Mouse (Mus musculus) CH12F3 (cell line): ENCODE measurements around the gene Wdr25.

Experiments used
- in situ Hi-C: fragments of 300-500 bp; cut with MboI; formaldehyde crosslinking; loops from 2 replicates; pipeline ENCODE4 v1.14.3; 2020; ENCODE audit warnings: low sequenced_read_pairs

Gene Wdr25

DNA sequence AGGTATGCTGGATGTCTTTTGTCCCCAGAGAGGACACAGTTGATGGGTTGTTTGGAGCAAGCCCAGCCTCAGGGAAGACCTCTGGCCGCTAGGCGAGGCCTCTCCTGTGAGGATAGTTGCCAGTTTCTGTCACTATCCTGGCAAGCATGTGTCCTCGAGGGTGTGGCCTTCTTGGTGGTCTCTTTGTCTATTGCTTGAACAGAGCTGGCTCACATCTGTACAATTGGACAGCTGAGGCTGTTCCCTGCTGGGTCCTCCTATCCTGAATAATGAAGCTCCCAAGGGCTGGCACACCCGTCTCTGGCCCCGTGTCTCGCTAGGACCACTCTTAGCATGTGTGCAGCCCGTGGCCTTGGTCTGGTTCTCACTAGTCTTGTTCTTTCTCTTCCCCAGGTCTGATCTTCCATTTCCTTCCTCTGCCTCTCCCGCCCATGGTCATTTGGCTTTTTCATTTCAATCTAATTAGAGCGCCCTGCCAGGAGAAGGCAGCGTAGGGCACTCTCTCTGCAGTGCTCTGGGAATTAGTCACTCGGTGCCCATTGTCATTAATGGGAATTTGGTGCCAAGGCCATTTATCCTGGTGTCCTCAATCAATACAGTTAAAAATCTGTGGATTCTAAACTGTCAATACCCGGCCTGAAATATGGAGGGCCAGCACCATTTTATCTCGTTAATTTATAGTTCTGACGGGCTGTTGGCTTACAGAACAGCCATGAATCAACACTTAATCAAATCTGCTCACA is 88.7 kb downstream of the Wdr25 start:
- in situ Hi-C loops = no loop called here

- in situ Hi-C loops = no loop called here
These were observed 89.2 kb downstream of the Wdr25 start for GRCm38 (mm10) chr12:108982684-108982960.

GRCm38 (mm10) chr12:108983496-108983895 is 90.1 kb downstream of the Wdr25 start:
- in situ Hi-C loops = no loop called here

DNA sequence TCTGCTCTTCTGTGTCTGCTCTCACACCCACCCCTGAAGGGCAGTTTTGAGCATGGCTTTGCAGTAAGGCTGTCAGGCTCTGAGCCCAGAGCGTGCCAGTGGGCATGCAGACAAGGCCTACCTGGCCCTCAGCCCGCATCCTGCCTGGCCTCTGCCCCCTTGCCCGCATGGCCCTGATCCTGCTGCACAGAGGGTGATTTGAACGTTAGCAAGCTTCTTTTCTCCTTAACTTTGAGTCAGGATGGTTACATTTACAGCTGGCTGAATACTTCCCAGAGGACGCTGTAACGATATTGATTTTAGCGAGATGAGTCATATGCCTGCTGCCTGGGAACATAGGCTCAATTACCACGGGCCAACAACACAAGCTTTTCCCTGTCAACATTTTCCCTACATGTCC is 91.0 kb downstream of the Wdr25 start:
- in situ Hi-C loops = no loop called here

GRCm38 (mm10) chr12:108985025-108985424 is 91.6 kb downstream of the Wdr25 start:
- in situ Hi-C loops = no loop called here

GRCm38 (mm10) chr12:108987448-108987847 is 94.0 kb downstream of the Wdr25 start:
- in situ Hi-C loops = no loop called here

DNA sequence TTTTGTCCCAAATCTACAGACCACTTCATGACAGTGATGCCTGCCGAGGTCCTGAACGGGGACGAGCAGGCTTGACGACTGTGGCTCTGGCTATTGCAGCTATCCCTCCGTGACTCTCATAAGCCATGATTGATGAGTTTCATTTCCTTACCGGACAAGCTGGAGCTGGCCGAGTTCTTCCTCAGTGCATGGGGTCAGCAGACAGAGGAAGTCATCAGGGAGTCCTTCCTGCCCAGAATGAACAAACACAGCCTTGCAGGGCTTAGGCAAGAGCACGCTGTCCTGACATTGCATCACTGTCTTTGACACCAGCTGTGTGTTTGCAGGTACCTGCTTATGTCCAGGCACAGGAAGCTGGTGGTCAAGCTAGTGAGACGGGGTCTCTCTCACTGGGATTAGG is 97.0 kb downstream of the Wdr25 start:
- in situ Hi-C loops = no loop called here

DNA sequence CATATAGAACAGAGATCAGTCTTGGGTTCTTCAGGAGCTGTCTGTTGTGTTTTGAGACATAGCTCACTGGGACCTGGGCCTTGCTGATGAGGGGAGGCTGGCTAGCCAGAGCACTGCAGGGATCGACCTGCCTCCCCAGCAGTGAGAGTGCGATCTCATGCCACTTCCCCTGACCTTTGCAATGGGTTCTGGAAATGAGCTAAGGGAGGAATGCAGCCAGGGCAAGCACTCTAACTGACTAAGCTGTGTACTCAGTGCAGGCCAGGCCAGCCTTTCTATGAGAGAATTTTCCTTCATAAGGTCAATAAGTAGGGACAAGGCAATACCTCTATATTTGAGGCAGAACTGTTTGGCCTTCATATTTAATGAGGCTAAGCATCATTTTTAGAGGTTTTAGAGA is 99.6 kb downstream of the Wdr25 start:
- in situ Hi-C loops = no loop called here

GRCm38 (mm10) chr12:108994436-108995031 is 101.1 kb downstream of the Wdr25 start:
- in situ Hi-C loops = no loop called here

DNA sequence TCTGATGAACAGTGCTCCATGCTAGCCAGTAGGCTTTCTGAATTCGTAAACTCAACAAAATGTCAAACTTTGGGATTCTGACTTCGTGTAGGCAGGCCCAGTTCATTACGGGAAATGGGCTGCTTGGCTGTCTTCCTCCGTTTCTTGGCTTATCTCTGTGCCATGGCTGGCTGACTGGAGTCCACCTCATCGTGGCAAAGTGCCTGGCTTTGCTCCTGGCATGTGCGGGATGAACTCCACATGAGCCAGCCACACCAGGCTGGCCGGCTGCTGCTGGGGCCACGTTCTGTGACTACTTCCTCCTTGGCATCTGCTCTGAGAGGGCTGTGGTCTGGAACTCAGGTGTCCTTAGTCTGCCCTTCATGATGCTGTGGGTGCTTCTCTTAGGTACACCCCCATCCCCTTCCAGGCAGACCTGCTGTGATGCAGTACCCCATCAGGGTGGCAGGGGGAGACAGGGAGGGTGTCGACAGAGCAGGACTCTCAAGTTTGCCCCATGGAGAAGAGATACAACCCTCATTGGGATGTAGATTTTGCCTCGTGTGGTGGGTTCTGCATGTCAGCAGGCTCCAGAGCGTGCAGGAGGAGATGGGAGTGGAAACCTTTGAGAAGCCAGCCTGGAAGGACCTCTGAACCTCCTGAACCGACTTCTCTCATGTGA is 102.7 kb downstream of the Wdr25 start:
- in situ Hi-C loops = no loop called here

DNA sequence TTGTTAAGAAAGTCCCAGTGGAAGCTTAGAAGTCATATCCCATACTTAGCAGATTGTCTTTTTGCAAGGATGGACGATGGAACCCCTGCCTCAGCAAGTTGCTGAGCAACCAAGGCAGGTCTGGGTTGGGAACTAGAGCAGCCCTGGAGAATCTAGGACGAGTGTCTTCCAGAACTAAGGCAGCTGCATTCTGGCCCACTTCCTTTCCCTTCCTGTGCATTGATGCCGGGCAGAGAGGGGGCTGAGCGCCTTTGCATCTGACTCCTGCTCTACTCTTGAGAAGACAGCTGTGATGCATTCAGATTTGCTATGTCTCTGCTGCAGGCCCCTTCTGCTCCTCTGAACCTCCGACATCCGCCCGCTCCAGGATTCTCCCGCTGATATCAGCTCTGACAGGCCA is 103.8 kb downstream of the Wdr25 start:
- in situ Hi-C loops = no loop called here

GRCm38 (mm10) chr12:109002978-109003377 is 109.5 kb downstream of the Wdr25 start:
- in situ Hi-C loops = no loop called here

DNA sequence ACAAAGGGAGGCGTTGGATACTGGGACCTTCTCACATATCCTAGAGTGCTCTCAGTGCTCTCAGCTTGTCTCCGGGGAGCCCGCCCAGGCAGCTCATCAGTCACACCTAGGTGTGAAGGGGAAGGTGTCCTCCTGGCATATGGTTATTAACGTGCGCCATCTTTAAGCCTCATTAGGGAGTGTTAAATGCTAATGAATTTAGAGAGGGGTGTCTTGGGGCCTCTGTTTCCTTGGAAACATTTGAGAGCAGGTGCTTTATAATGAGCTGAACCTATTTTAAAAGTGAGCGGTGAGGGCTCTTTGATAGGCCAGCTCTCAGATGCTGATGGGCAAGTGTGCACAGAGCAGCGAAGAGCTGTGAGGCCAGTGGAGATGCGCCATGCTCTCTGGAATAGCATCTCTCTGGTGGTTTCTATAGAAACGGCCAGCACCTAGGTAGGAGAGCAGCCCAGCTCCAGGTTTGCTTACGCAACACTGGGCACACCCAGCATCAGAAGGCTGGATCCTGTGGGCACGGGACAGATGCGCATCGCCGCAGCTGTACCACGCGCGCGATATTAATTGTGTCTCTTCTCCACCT is 116.7 kb downstream of the Wdr25 start:
- in situ Hi-C loops = no loop called here

- in situ Hi-C loops = no loop called here
These were observed 128.8 kb downstream of the Wdr25 start for GRCm38 (mm10) chr12:109022181-109022691.

- in situ Hi-C loops = no loop called here
These were observed 129.5 kb downstream of the Wdr25 start for GRCm38 (mm10) chr12:109022966-109023365.

- in situ Hi-C loops = no loop called here
These were observed 130.3 kb downstream of the Wdr25 start for GRCm38 (mm10) chr12:109023780-109024179.

DNA sequence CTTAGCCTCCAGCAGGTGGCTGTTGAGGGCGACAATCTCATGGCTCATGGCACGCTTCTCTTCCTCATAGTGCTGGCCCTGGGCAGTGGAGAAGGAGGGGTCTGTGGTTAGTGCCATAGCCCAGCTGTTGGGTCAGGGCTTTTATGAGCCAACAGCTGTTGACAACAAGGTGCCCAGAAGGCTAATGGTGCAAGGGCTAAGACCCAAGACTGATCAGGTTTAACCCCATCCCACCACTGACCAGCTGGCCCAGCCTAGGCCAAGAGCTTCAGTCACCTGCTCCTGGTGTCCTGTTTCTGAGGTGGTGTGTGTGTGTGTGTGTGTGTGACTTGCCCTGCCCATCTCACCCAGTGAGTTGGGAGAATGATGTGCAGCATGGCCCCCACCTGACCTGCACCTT is 143.6 kb downstream of the Wdr25 start:
- in situ Hi-C loops = no loop called here

DNA sequence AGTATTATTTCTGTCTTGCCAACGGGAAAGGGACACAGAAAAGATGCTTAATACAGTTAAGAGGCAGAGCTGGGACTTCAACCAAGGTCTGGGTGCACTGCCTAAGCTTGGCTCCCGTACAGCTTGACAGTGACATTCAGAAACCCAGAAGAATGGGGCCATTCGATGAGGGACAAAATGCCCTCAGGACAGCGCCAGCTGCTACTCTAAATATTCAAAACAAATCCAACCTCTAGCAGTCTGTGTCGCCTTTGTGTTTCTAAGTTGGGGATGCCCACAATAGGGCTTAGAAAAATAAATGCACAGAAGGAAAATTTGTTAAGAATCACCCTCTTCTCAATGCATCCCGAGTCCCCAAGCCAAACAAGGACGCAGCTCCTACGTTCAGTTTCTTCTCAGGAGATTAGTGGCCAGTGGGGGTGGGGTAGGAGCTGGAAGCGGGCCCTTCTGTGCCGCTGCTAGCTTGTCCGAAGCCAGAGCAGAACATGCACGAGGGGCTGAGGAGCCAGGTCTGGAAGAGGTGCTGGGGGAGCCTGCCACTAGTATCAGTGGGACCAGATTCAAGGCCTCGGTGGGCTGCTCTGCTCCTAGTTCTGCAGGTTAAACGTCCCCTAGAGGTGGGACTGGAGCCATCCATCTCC is 144.9 kb downstream of the Wdr25 start:
- in situ Hi-C loops = no loop called here

DNA sequence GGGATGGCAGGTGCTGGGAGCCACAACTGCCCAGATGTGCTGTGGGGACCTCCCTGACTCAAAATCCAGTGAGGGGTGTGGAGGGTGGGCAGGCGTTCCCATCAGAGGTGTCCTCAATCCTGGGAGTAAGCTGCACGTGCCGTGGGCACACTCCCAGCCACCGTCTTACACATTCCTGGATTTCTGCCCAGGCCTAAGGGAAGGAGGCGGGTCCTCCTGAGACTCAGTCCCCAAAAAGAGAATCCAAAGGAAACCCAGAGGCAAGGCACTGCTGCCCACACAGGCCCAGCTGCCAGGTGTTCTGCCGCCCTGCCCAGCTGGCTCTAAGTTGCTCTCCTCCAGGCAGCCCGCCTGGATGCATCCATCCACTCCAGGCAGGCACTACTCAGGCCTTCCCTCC is 145.9 kb downstream of the Wdr25 start:
- in situ Hi-C loops = no loop called here

DNA sequence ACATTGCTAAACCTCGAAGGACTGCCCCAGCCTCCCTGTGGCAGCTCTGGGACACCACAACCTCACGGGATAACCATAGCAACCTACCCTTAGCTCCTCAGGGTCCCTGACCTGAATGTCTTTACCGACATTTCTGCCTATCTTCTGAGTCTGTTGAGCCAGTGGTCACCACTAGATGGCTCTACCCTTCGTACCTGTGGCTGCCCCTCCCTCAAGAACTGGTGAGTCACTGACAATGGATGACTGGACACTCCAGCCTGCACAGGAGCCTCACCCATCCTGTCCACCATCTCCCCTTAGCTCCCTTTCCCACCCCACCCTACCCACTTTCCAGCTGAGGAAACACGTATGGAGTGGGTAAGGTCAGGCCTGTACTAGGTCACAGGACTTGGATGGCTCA is 151.1 kb downstream of the Wdr25 start:
- in situ Hi-C loops = loop anchor here (10.0 kb wide), 1 partner anchor 270 kb away; no protein-coding TSS in a partner anchor

- in situ Hi-C loops = loop anchor here (10.0 kb wide), 1 partner anchor 269 kb away; no protein-coding TSS in a partner anchor
These were observed 152.2 kb downstream of the Wdr25 start for GRCm38 (mm10) chr12:109045581-109045980.
